Mouse (Mus musculus): ENCODE data around the gene Nr6a1. TPM values are rescaled to one million over a fixed set of nuclear protein-coding genes. Genes with fewer than 3 reads are reported as not detected.

Nr6a1 gene
- polyA plus RNA-seq, 1 experiment, result 1.8 TPM

- H3K36me3 ChIP-seq (ENCODE audit: control insufficient read depth, insufficient read depth), result peaks cover 7% of the 10 kb centered on the region
- H3K4me3 ChIP-seq, result no peak overlapping the region
Observed at GRCm38 (mm10) chr2:38874544-38875108, 52.9 kb downstream of the Nr6a1 start.

GRCm38 (mm10) chr2:38872730-38873129 lies 54.8 kb downstream of the Nr6a1 start:
- Histone ChIP-seq H3ac (ENCODE audit: control insufficient read depth, insufficient read length) (no peak overlapping the region), H3K4me2 (ENCODE audit: low read depth) (no peak overlapping the region), H3K36me3 (ENCODE audit: control insufficient read depth, insufficient read depth) (peaks cover 7% of the 10 kb centered on the region), H3K4me3 (no peak overlapping the region), H3K79me2 (ENCODE audit: control insufficient read depth, insufficient read depth) (peaks cover 5% of the 10 kb centered on the region), H3K27me3 (ENCODE audit: control insufficient read depth, insufficient read depth, insufficient read length) (no peaks in the 10 kb centered on the region)
- no peak for TF ChIP-seq MYOG (IDR thresholded peaks at IDR 0.05; ENCODE audit: control insufficient read depth in 1 of 3, insufficient read depth in 1 of 3, insufficient read length in 2 of 3, low read depth in 2 of 3)
- TF ChIP-seq MAX (IDR thresholded peaks at IDR 0.05; ENCODE audit: low read depth), result no peak
- no peak for TF ChIP-seq MYOD1 (IDR thresholded peaks at IDR 0.05; ENCODE audit: control insufficient read depth in 1 of 3, insufficient read length in 2 of 3, low read depth in 2 of 3)
- no peak for TF ChIP-seq POLR2A (IDR thresholded peaks at IDR 0.05; ENCODE audit: insufficient read length, low read depth)
- no peak for TF ChIP-seq CEBPB (IDR thresholded peaks at IDR 0.05; ENCODE audit: insufficient read depth, poor library complexity, severe bottlenecking)

More at GRCm38 (mm10) chr2:38874544-38875108, 52.9 kb downstream of the Nr6a1 start:
- TF ChIP-seq MYOG (IDR thresholded peaks at IDR 0.05; ENCODE audit: control insufficient read depth in 1 of 3, insufficient read depth in 1 of 3, insufficient read length in 2 of 3, low read depth in 2 of 3) (no peak), POLR2AphosphoS2 (IDR thresholded peaks at IDR 0.05; ENCODE audit: insufficient read length, low read depth) (no peak), POLR2A (IDR thresholded peaks at IDR 0.05; ENCODE audit: insufficient read length, low read depth) (no peak), MAX (IDR thresholded peaks at IDR 0.05; ENCODE audit: low read depth) (no peak), TCF3 (IDR thresholded peaks at IDR 0.05; ENCODE audit: insufficient read length, low read depth) (no peak), USF1 (IDR thresholded peaks at IDR 0.05; ENCODE audit: low read depth) (no peak), MYOD1 (IDR thresholded peaks at IDR 0.05; ENCODE audit: control insufficient read depth in 1 of 3, insufficient read length in 2 of 3, low read depth in 2 of 3) (no peak), TCF12 (IDR thresholded peaks at IDR 0.05; ENCODE audit: insufficient read depth, poor library complexity, severe bottlenecking) (no peak), CEBPB (IDR thresholded peaks at IDR 0.05; ENCODE audit: insufficient read depth, poor library complexity, severe bottlenecking) (no peak), E2F4 (IDR thresholded peaks at IDR 0.05; ENCODE audit: insufficient read depth) (no peak), REST (IDR thresholded peaks at IDR 0.05; ENCODE audit: insufficient read depth, insufficient read length) (no peak), SRF (IDR thresholded peaks at IDR 0.05; ENCODE audit: control insufficient read depth, insufficient read length, low read depth) (no peak)
- no peak overlapping the region for H3ac ChIP-seq (ENCODE audit: control insufficient read depth, insufficient read length)
- H3K4me2 ChIP-seq (ENCODE audit: low read depth), result no peak overlapping the region
- H3K27me3 ChIP-seq (ENCODE audit: control insufficient read depth, insufficient read depth, insufficient read length), result no peaks in the 10 kb centered on the region
- H3K79me2 ChIP-seq (ENCODE audit: control insufficient read depth, insufficient read depth), result peaks cover 5% of the 10 kb centered on the region

- H3K27me3 ChIP-seq (ENCODE audit: control insufficient read depth, insufficient read depth, insufficient read length), result no peaks in the 10 kb centered on the region
- H3K4me3 ChIP-seq, result no peak overlapping the region
- TF ChIP-seq REST (IDR thresholded peaks at IDR 0.05; ENCODE audit: insufficient read depth, insufficient read length), result no peak
- TF ChIP-seq CEBPB (IDR thresholded peaks at IDR 0.05; ENCODE audit: insufficient read depth, poor library complexity, severe bottlenecking), result peak; percentile 100
- H3K4me2 ChIP-seq (ENCODE audit: low read depth), result peak overlapping the region; percentile 47
- no peak overlapping the region for H3ac ChIP-seq (ENCODE audit: control insufficient read depth, insufficient read length)
- peaks cover 15% of the 10 kb centered on the region for H3K36me3 ChIP-seq (ENCODE audit: control insufficient read depth, insufficient read depth)
- no peaks in the 10 kb centered on the region for H3K79me2 ChIP-seq (ENCODE audit: control insufficient read depth, insufficient read depth)
Observed at GRCm38 (mm10) chr2:38866711-38867110, 60.8 kb downstream of the Nr6a1 start.

GRCm38 (mm10) chr2:38864011-38864410 lies 63.5 kb downstream of the Nr6a1 start:
- Histone ChIP-seq H3K4me2 (ENCODE audit: low read depth) (peak overlapping the region; percentile 7), H3K36me3 (ENCODE audit: control insufficient read depth, insufficient read depth) (peaks cover 15% of the 10 kb centered on the region), H3K4me3 (no peak overlapping the region), H3ac (ENCODE audit: control insufficient read depth, insufficient read length) (no peak overlapping the region), H3K27me3 (ENCODE audit: control insufficient read depth, insufficient read depth, insufficient read length) (no peaks in the 10 kb centered on the region), H3K79me2 (ENCODE audit: control insufficient read depth, insufficient read depth) (no peaks in the 10 kb centered on the region)
- TF ChIP-seq CEBPB (IDR thresholded peaks at IDR 0.05; ENCODE audit: insufficient read depth, poor library complexity, severe bottlenecking) (no peak), TCF3 (IDR thresholded peaks at IDR 0.05; ENCODE audit: insufficient read length, low read depth) (no peak), POLR2A (IDR thresholded peaks at IDR 0.05; ENCODE audit: insufficient read length, low read depth) (no peak), USF1 (IDR thresholded peaks at IDR 0.05; ENCODE audit: low read depth) (no peak), TCF12 (IDR thresholded peaks at IDR 0.05; ENCODE audit: insufficient read depth, poor library complexity, severe bottlenecking) (no peak), E2F4 (IDR thresholded peaks at IDR 0.05; ENCODE audit: insufficient read depth) (no peak), MAX (IDR thresholded peaks at IDR 0.05; ENCODE audit: low read depth) (no peak), MYOD1 (IDR thresholded peaks at IDR 0.05; ENCODE audit: control insufficient read depth in 1 of 3, insufficient read length in 2 of 3, low read depth in 2 of 3) (no peak), SRF (IDR thresholded peaks at IDR 0.05; ENCODE audit: control insufficient read depth, insufficient read length, low read depth) (no peak), REST (IDR thresholded peaks at IDR 0.05; ENCODE audit: insufficient read depth, insufficient read length) (no peak), MYOG (IDR thresholded peaks at IDR 0.05; ENCODE audit: control insufficient read depth in 1 of 3, insufficient read depth in 1 of 3, insufficient read length in 2 of 3, low read depth in 2 of 3) (no peak), POLR2AphosphoS2 (IDR thresholded peaks at IDR 0.05; ENCODE audit: insufficient read length, low read depth) (no peak)

- no peak overlapping the region for H3K4me2 ChIP-seq (ENCODE audit: low read depth)
- TF ChIP-seq MYOD1 (IDR thresholded peaks at IDR 0.05; ENCODE audit: control insufficient read depth in 1 of 3, insufficient read length in 2 of 3, low read depth in 2 of 3) (peak in 2 of 3 experiments; percentile 2 to 4), REST (IDR thresholded peaks at IDR 0.05; ENCODE audit: insufficient read depth, insufficient read length) (no peak)
- no peak overlapping the region for H3ac ChIP-seq (ENCODE audit: control insufficient read depth, insufficient read length)
- H3K36me3 ChIP-seq (ENCODE audit: control insufficient read depth, insufficient read depth), result peaks cover 4% of the 10 kb centered on the region
- no peaks in the 10 kb centered on the region for H3K27me3 ChIP-seq (ENCODE audit: control insufficient read depth, insufficient read depth, insufficient read length)
- peaks cover 10% of the 10 kb centered on the region for H3K79me2 ChIP-seq (ENCODE audit: control insufficient read depth, insufficient read depth)
- H3K4me3 ChIP-seq, result no peak overlapping the region
Observed at GRCm38 (mm10) chr2:38851797-38852196, 75.7 kb downstream of the Nr6a1 start.

All from myocyte (in vitro differentiated cells).